Mouse (Mus musculus): ENCODE results near the gene Adarb2.
"Not testable (repeated sequence)": the region's sequence is repeated elsewhere in the genome, so short reads cannot be mapped to it uniquely, and the experiment has no call there.

The Adarb2 gene

GRCm38 (mm10) chr13:8584257-8585005 is 381.8 kb downstream of the Adarb2 start:
- in situ Hi-C loops (cut with MboI, MseI) = no loop called here

DNA sequence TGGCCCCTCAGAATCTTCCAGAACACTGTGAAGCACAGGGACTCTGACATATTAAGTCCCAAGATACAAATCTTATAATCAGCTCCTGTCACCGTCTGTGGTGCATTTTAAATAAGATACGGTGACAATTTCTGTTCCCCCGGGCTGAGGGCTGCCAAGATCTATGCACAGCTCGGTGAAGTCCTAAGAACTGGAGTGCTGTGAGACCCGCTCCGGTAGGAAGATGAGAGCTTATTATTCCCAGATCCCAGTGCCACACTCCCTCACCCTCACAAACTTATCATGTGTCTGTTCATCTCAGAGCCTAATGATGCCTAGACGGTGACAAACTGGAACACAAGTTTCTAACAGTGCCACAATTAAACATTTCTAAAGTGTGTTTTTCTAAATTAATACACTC is 384.8 kb downstream of the Adarb2 start:
- in situ Hi-C loops (cut with MboI, MseI) = no loop called here

DNA sequence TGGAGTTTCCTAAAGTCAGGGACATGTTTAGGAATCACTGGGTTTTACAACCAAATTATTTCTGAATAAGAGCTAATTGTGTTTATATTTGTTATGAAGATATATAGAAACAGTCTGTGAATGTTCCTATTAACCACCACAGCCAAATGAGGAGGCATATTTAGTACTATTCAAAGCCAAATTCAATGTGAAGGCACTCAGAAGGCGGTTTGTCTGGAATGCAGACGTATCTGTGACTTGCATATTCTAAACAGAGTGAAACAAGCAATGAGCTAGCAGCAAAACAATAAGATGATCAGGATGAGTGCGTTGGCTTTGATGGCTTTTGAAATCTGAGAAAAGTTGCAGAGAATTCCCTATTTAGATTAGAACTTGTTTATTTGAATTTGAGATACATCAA is 387.8 kb downstream of the Adarb2 start:
- in situ Hi-C loops (cut with MboI, MseI) = no loop called here

- in situ Hi-C loops (cut with MboI, MseI) = no loop called here
Measured at GRCm38 (mm10) chr13:8596977-8597646, 394.4 kb downstream of the Adarb2 start.

DNA sequence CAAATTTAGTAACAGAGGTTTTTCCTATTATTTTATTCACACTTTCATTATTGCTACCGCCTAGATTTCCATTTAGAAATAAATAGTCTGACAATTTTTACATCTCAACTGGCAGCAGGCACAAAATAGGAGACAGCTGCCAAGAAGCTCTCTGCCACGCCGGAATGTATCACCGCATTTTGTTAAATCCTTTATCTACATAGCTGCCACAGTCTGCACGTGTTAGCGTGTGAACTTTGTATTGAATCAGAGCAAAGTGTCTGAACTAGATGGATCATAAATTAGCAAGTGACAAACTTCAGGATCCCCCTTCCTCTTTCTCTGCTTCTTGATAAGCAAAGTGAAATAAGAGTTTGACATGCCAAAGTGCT is 395.0 kb downstream of the Adarb2 start:
- in situ Hi-C loops (cut with MboI, MseI) = no loop called here

DNA sequence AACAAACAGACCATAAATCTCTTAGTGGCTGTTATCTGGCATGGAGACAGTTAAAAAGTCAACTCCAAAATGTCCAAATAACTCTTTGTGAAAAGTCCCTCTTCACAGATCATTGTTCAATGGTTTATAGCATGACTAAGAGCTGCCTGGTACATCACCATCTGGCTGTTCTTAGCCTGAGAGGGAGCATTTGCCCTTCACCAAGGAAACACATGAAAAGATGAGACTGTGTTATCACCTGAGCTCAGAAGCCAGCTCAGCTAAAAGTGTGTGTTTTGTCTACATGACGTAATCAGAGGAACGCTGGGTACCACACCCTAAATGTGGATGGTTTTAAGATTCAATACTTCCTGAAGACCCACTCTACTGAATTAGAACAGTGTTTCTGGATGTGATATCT is 403.0 kb downstream of the Adarb2 start:
- in situ Hi-C loops (cut with MboI, MseI) = no loop called here

DNA sequence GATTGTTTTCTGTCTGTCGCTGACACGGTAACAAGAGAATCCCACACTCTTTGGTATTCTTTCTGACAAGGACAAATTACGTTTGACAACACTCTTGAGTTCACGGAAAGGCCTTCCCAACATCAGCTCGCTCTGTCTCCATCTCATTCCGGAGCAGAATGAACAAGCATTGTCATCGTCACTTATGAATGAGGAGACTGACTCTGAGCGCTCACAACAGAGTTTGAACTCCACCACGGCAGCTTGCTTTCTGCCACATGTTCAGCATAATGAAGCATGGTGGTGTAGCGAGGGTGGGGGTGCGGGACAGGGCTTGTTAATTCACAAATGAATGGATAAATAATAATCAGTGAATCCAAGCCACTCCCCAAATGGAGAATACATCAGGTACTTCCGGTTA is 405.4 kb downstream of the Adarb2 start:
- in situ Hi-C loops (cut with MboI, MseI) = no loop called here

DNA sequence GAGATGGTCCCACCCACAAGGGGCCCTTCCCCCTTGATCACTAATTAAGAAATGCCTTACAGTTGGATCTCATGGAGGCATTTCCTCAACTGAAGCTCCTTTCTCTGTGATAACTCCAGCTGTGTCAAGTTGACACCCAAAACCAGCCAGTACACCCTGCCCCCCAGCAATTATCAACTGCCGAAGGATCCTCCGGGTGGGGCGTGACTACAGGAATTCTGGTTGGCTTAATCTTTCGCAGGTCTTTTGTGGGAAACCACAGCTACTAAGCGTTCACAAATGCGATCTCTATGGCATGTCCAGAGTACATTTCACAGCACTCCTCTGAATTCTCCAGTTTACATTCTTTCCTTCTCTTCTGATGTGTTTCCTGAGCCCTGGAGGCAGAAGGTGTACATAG is 406.3 kb downstream of the Adarb2 start:
- in situ Hi-C loops (cut with MboI, MseI) = not testable (repeated sequence)

DNA sequence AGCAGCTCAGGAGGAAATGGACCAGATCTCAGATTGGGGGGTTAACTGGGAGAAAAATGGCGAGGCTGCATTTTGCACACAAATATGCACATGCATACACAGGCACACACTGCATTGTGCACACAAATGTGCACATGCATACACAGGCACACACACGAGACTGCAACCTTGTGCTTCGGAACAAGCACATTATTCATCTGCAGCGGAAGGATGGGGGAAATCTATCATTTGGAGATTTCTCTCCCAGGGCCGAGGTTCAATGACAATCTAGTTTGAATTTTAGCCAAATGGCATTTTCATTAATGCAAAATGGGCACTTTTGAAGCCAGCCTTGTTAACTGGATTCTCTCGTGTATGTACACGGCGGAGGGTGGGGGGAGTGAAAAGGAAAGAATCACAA is 408.3 kb downstream of the Adarb2 start:
- in situ Hi-C loops (cut with MboI, MseI) = no loop called here

DNA sequence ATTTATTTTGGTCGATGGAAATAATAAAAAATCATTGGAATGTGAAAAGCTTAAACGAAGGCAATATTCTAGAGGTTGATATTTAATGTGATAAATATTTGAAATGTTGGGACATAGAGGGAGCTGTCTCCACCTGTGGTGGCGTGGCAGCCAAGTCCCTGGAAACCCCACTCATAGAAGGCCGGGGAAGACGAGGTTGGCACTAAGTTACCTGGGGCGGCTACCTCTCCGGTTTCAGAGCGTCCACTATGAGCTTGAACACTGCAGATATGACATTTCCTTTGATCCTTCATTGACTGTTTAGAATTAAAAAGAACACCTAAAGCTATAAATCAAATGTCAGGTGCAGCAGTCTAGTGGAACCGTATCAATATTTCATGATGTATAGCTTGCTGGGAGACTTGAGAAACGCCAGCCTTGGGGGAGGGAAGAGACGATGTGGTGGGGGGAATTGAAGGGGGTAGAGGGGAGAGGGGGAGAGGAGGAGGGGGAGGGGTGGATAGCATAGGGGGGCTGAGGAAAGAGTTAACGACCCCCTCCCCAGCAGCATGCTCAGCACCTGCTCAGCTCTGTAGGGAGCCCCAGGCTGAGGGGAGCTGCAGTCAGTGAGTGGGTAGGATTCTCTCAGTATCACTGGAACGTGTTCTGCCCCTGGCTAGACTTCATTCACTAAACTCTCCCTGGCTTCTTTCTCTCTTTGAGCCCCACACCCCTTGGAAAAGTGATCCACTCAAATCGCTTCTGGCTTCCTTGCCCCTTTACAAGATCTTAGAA is 410.1 kb downstream of the Adarb2 start:
- in situ Hi-C loops (cut with MboI, MseI) = no loop called here

GRCm38 (mm10) chr13:8616685-8617084 is 414.0 kb downstream of the Adarb2 start:
- in situ Hi-C loops (cut with MboI, MseI) = no loop called here

GRCm38 (mm10) chr13:8622263-8622662 is 419.6 kb downstream of the Adarb2 start:
- in situ Hi-C loops (cut with MboI, MseI) = no loop called here

- in situ Hi-C loops (cut with MboI, MseI) = no loop called here
Measured at GRCm38 (mm10) chr13:8629565-8629964, 426.9 kb downstream of the Adarb2 start.

- in situ Hi-C loops (cut with MboI, MseI) = no loop called here
Measured at GRCm38 (mm10) chr13:8631618-8632017, 429.0 kb downstream of the Adarb2 start.

DNA sequence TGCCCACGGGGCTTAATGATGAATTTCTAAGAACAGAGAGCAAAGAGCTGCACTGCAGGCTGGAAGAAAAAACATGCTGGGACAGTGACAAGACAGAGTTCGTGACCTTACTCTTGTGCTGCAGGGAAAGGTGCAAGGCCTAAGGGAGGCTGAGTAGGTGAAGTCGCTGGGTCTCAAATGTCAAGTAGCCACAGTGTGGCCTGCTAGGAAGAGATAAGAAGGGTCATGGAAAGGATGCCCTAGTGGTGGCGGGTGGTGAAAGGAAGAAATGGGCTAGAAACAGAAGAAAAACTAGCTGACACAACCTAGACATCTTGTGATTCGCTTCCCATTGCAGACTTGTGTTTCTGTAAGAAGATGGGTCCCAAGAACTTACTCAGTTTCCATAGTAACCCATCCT is 429.4 kb downstream of the Adarb2 start:
- in situ Hi-C loops (cut with MboI, MseI) = no loop called here

GRCm38 (mm10) chr13:8633385-8634337 is 431.0 kb downstream of the Adarb2 start:
- in situ Hi-C loops (cut with MboI, MseI) = no loop called here

GRCm38 (mm10) chr13:8642084-8642483 is 439.4 kb downstream of the Adarb2 start:
- in situ Hi-C loops (cut with MboI, MseI) = loop anchor here (5.0 kb wide), 1 partner anchor 165 kb away; no protein-coding TSS in a partner anchor

DNA sequence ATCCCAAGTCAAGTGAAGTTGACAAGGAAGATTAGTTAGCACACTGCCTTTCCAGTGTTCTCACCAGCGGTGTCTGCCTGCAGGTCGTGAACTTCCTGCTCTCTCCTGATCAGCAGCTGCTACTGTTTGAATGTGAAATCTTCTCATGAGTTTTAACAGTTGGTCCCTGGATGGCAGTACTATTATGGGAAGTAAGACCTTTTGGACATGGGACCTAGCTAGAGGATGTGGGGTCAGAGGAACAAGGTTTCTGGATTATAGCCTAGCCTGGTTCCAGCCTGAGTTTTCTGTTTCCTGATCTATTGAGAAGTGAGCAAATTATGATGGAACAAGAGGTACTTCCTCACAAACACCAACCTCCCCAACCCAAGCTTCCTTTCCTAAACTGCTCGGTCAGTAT is 441.3 kb downstream of the Adarb2 start:
- in situ Hi-C loops (cut with MboI, MseI) = loop anchor here (5.0 kb wide), 1 partner anchor 167 kb away; no protein-coding TSS in a partner anchor

- in situ Hi-C loops (cut with MboI, MseI) = loop anchor here (5.0 kb wide), 1 partner anchor 168 kb away; no protein-coding TSS in a partner anchor
Measured at GRCm38 (mm10) chr13:8644805-8645679, 442.4 kb downstream of the Adarb2 start.

DNA sequence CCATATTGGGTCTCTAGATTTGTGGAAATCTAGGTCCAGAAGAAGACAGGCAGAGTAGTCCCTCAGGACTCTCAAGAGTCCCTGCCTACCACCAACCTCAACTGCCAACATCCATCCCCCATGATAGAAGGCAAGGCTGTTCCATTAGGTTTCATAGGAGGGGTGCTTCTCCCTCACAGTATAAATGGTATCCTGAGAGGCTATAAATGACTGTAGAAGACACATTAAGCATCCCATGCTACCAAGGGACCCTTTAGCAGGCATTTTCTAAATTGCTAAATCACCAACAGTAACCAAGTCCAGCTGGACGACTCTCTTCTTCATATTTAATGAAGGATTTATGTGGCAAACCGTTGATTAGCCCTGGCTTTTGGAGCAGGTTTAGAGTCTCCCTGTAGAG is 446.6 kb downstream of the Adarb2 start:
- in situ Hi-C loops (cut with MboI, MseI) = no loop called here

Measured in T-helper 1 cell (primary cell).